Mouse (Mus musculus) hindbrain, postnatal 0 days (tissue): Measurements from ENCODE around the gene Upf3b. TPM values are rescaled to one million over a fixed set of nuclear protein-coding genes. Genes with fewer than 3 reads are reported as not detected.
A peak's percentile ranks its signal among the peaks of the same experiment; 100 is the strongest.

ENCODE experiments used
- ATAC-seq: fragments of 200-750 bp; cut with Nextera tagmentation; 2 replicates; pipeline ENCODE4 v1.8.0; 2017; ENCODE audit warnings: mild to moderate bottlenecking, moderate TSS enrichment, moderate library complexity
- DNase-seq: peaks from one replicate; pipeline ENCODE4 v3.0.0-alpha.2; 2015; ENCODE audit warnings: low spot score
- H3K27ac ChIP-seq: fragments of 300-500 bp; sonication (generic); 2 replicates; pipeline ENCODE4 v1.5.1; 2014; ENCODE audit warnings: mild to moderate bottlenecking
- H3K27me3 ChIP-seq: fragments of 300-500 bp; sonication (generic); 2 replicates; pipeline ENCODE4 v1.6.1; 2014; ENCODE audit warnings: low read length, mixed read lengths; ENCODE audit not compliant: insufficient read depth
- H3K36me3 ChIP-seq: fragments of 300-500 bp; sonication (generic); 2 replicates; pipeline ENCODE4 v1.6.1; 2014; ENCODE audit warnings: low read length, mixed read lengths; ENCODE audit not compliant: insufficient read depth
- H3K4me1 ChIP-seq: fragments of 300-500 bp; sonication (generic); 2 replicates; pipeline ENCODE4 v1.6.1; 2014; ENCODE audit warnings: antibody characterized with exemption, low read length, mixed read lengths; ENCODE audit not compliant: insufficient read depth
- H3K4me2 ChIP-seq: fragments of 300-500 bp; sonication (generic); 2 replicates; pipeline ENCODE4 v1.6.1; 2014; ENCODE audit warnings: low read depth, mild to moderate bottlenecking, low read length, moderate library complexity, mixed read lengths
- H3K4me3 ChIP-seq: fragments of 300-500 bp; sonication (generic); 2 replicates; pipeline ENCODE4 v1.5.1; 2014; ENCODE audit warnings: low read length
- H3K9ac ChIP-seq: fragments of 300-500 bp; sonication (generic); replicated peaks from 2 replicates; pipeline ENCODE4 v1.6.1; 2014; ENCODE audit warnings: mild to moderate bottlenecking, low read length, moderate library complexity, mixed read lengths
- H3K9me3 ChIP-seq: fragments of 300-500 bp; sonication (generic); 2 replicates; pipeline ENCODE4 v1.6.1; 2016; ENCODE audit warnings: low read length, mixed read lengths
- CTCF ChIP-seq: IDR thresholded peaks from 2 replicates; pipeline ENCODE4 v1.5.1; 2016; ENCODE audit warnings: antibody characterized with exemption, control low read depth, low read depth
- WGBS: fragments of 180-500 bp; shearing (Covaris S2); extraction: QIAGEN DNeasy Blood & Tissue Kit; methylation state at CpG from one replicate; pipeline ENCODE4 v1.1.7; 2014; 5-methylcytosine and 5-hydroxymethylcytosine counted together
- polyA plus RNA-seq: library from polyadenylated mRNA; unstranded; fragments of >200 nt; fragmentation: Nextera tagmentation; extraction: Ambion mirVana; gene quantifications from 2 replicates; pipeline ENCODE4 v1.2.1, GENCODE M21; 2015
- total RNA-seq: library from RNA; depleted of rRNA; stranded (reverse); fragments of >200 nt; gene quantifications from 2 replicates; pipeline ENCODE4 v1.2.3, GENCODE M21; 2014

The Upf3b gene
- total and polyA plus RNA-seq, 2 experiments from 2014 or later = 6.8 to 22.8 TPM

- DNase-seq = no peak
- Histone ChIP-seq H3K4me1 (no peaks in the 10 kb centered on the region), H3K4me2 (no peak overlapping the region), H3K9me3 (no peaks in the 10 kb centered on the region), H3K27ac (no peak overlapping the region), H3K4me3 (no peak overlapping the region), H3K9ac (no peak overlapping the region), H3K36me3 (no peaks in the 10 kb centered on the region), H3K27me3 (no peaks in the 10 kb centered on the region)
- no peak for ATAC-seq
- 82% methylated on average over 8 of the region's 8 CpGs for WGBS
- TF ChIP-seq CTCF = no peak
These were observed 33.5 kb downstream of the Upf3b start for GRCm38 (mm10) chrX:37076651-37077050.

DNA sequence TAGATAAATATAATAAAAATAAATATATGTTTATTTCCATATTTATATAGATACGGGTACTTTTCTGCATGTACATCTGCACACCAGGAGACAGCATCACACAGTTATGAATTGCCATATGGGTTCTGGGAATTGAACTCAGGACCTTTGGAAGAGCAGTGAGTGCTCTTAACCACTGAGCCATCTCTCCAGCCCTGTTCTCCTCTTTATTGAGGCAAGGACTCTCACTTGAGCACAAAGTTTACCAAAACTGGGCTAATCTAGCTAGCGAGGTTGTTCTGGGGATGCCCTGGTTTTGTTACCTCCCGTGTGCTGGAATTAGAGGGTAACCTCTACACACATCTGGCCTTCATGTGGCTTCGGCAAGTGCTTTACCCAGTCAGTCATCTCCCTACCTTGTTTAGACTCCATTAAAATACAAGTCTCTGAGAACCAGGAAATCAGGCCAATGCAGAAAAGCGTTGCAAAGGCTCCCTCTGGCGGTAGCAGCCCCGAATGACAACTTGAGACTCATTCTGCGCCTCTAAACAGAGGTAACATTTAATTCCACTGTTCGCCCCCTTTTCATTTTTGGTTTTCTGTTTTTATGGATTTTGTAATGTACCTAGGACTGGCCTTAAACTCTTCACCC, 35.7 kb downstream of the Upf3b start:
- H3K9ac ChIP-seq = no peak overlapping the region
- H3K4me1 ChIP-seq = no peaks in the 10 kb centered on the region
- WGBS = 40% methylated on average over 9 of the region's 9 CpGs
- no peak overlapping the region for H3K27ac ChIP-seq
- peak; percentile 81 for TF ChIP-seq CTCF
- H3K27me3 ChIP-seq = no peaks in the 10 kb centered on the region
- H3K4me2 ChIP-seq = no peak overlapping the region
- no peak overlapping the region for H3K4me3 ChIP-seq
- DNase-seq (peak; percentile 68), ATAC-seq (peak; percentile 67)
- H3K36me3 ChIP-seq = no peaks in the 10 kb centered on the region
- H3K9me3 ChIP-seq = no peaks in the 10 kb centered on the region

DNA sequence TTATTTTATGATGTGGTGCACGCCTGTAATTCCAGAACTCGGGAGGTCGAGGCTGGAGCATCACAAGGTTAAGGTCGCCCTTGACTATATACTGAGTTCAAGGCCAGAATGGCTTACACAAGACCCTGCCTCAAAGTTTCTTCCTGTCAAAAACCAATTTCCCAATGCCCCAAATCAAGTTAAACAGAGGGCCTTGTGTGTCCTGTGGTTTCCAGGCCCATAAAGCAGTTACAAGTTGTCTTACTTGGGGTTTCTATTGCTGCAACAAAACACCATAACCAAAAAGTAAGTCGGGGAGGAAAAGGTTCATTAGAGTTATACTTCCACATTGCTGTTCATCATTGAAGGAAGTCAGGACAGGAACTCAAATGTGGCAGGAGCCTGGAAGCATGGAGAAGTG, 41.4 kb downstream of the Upf3b start:
- no peak for TF ChIP-seq CTCF
- H3K9ac ChIP-seq = no peak overlapping the region
- H3K4me1 ChIP-seq = no peaks in the 10 kb centered on the region
- H3K27ac ChIP-seq = no peak overlapping the region
- ATAC-seq (no peak), DNase-seq (no peak)
- no peaks in the 10 kb centered on the region for H3K36me3 ChIP-seq
- 87% methylated on average over 5 of the region's 5 CpGs for WGBS
- H3K27me3 ChIP-seq = no peaks in the 10 kb centered on the region
- H3K9me3 ChIP-seq = no peaks in the 10 kb centered on the region
- H3K4me3 ChIP-seq = no peak overlapping the region
- no peak overlapping the region for H3K4me2 ChIP-seq

GRCm38 (mm10) chrX:37067299-37067698, 42.8 kb downstream of the Upf3b start:
- H3K4me3 ChIP-seq = no peak overlapping the region
- H3K36me3 ChIP-seq = no peaks in the 10 kb centered on the region
- no peak overlapping the region for H3K4me2 ChIP-seq
- WGBS = 83% methylated on average over 3 of the region's 3 CpGs
- no peaks in the 10 kb centered on the region for H3K9me3 ChIP-seq
- TF ChIP-seq CTCF = no peak
- DNase-seq = no peak
- no peak overlapping the region for H3K27ac ChIP-seq
- no peaks in the 10 kb centered on the region for H3K27me3 ChIP-seq
- no peak overlapping the region for H3K9ac ChIP-seq
- H3K4me1 ChIP-seq = no peaks in the 10 kb centered on the region
- ATAC-seq = no peak

- DNase-seq (no peak), ATAC-seq (no peak)
- no peak for TF ChIP-seq CTCF
- Histone ChIP-seq H3K27ac (no peak overlapping the region), H3K4me3 (no peak overlapping the region), H3K9ac (no peak overlapping the region), H3K9me3 (no peaks in the 10 kb centered on the region), H3K4me1 (no peaks in the 10 kb centered on the region), H3K27me3 (no peaks in the 10 kb centered on the region), H3K36me3 (no peaks in the 10 kb centered on the region), H3K4me2 (no peak overlapping the region)
- 86% methylated on average over 9 of the region's 9 CpGs for WGBS
These were observed 46.2 kb downstream of the Upf3b start for GRCm38 (mm10) chrX:37063902-37064301.

DNA sequence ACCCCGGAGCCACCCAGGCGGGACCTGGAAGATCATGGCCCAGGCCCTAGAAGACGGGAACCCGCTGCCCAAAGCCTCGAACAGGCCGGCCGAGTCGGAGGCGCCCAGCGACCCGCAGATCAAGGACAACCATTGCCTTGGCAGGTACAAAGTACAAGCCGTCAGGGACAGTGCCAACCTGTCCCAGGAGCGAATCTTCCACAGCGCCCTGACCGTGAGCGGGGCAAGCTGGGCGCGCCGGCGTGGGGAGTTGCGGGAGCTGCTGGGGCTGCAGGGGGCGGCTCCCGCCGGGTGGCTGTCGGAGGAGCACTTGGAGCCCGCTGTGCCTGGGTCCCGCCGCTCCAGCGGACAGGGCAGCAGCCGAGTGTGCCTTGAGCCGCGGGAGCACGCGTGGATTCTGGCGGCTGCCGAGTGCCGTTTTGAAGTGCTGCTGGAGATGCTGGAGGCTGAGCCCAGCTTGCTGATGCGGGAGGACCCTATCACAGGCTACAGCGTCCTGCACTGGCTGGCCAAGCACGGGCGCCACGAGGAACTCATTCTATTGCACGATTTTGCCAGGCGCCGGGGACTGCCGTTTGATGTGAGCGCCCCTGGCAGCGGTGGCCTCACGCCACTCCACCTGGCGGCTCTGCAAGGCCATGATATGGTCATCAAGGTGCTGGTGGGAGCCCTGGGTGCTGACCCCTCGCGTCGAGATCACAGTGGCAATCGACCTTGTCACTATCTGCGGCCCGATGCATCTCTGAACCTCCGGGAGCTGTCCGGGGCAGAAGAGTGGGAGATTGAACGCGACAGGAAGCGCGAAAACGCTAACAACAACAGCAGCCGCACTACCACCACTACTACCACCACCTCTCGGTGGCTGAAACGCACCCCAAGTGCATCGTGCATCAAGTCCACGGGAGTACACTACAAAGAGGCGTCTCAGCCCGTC, 61.0 kb downstream of the Upf3b start:
- peak; percentile 22 for DNase-seq
- WGBS = 28% methylated on average over 70 of the region's 70 CpGs
- Histone ChIP-seq H3K27me3 (no peaks in the 10 kb centered on the region), H3K27ac (no peak overlapping the region), H3K4me3 (peak overlapping the region; percentile 37), H3K4me1 (no peaks in the 10 kb centered on the region), H3K4me2 (peak overlapping the region; percentile 61), H3K36me3 (no peaks in the 10 kb centered on the region), H3K9ac (no peak overlapping the region), H3K9me3 (no peaks in the 10 kb centered on the region)
- ATAC-seq = 0 out of 2 replicates have a peak, but pooled peaks have one; percentile 24
- no peak for TF ChIP-seq CTCF
